Mouse (Mus musculus): ENCODE measurements at regions not wholly inside any gene's neighbourhood (a gene's known extent, or its start where the extent isn't known, plus 50 kb on each side); places are given as distances from the start of the nearest gene placed in this dataset.

DNA sequence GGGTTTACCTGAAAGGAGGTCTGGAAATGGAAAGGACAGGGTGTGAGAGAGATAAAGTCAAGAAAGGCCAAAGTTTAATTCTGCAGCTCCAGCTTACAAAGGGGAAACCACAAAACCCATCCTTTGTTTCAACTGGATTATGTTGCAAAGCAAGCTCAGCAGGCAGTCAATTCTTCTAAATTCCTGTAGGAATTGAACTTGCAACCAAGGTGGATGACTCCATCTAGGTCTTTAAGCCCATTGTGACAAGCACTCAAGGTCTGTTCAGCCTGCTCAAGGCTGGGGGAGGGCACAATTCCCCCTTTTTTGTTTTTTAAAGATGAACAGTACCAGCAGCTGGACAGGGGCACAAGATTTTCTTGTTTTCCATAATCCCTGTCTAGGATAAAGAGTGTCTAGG lies 200.0 kb upstream of the Ttc29 start:
- TF ChIP-seq GATA1 (IDR thresholded peaks at IDR 0.05; ENCODE audit: low read depth, low read length) (no peak), UBTF (IDR thresholded peaks at IDR 0.05; ENCODE audit: borderline replicate concordance, insufficient read depth, low read depth, low read length) (no peak), ZC3H11A (IDR thresholded peaks at IDR 0.05; ENCODE audit: low read depth, low read length) (no peak), EP300 (IDR thresholded peaks at IDR 0.05; ENCODE audit: low read depth in 1 of 2, low read length in 2 of 2) (no peak), TAL1 (IDR thresholded peaks at IDR 0.05; ENCODE audit: low read length) (no peak), TBP (IDR thresholded peaks at IDR 0.05; ENCODE audit: low read depth, low read length) (no peak), ZKSCAN1 (IDR thresholded peaks at IDR 0.05; ENCODE audit: low read depth, low read length) (no peak), CHD2 (IDR thresholded peaks at IDR 0.05; ENCODE audit: low read length) (no peak), MAX (IDR thresholded peaks at IDR 0.05; ENCODE audit: low read length) (no peak), MYB (IDR thresholded peaks at IDR 0.05; ENCODE audit: low read depth, low read length) (no peak), SIN3A (IDR thresholded peaks at IDR 0.05; ENCODE audit: low read length) (no peak), POLR2AphosphoS2 (IDR thresholded peaks at IDR 0.05; ENCODE audit: low read length) (no peak), MXI1 (IDR thresholded peaks at IDR 0.05; ENCODE audit: low read depth, low read length) (no peak), TCF12 (IDR thresholded peaks at IDR 0.05; ENCODE audit: low read depth, low read length) (no peak), RAD21 (IDR thresholded peaks at IDR 0.05; ENCODE audit: low read depth, low read length) (no peak), NELFE (IDR thresholded peaks at IDR 0.05; ENCODE audit: low read depth, low read length) (no peak), USF2 (IDR thresholded peaks at IDR 0.05; ENCODE audit: borderline replicate concordance in 1 of 2, insufficient read depth in 1 of 2, low read depth in 1 of 2, low read length in 2 of 2) (no peak)
- no peak overlapping the region for H3K27ac ChIP-seq (ENCODE audit: control insufficient read depth, low read depth, low read length)
- DNase-seq (ENCODE audit: low read depth, low spot score): no peak

DNA sequence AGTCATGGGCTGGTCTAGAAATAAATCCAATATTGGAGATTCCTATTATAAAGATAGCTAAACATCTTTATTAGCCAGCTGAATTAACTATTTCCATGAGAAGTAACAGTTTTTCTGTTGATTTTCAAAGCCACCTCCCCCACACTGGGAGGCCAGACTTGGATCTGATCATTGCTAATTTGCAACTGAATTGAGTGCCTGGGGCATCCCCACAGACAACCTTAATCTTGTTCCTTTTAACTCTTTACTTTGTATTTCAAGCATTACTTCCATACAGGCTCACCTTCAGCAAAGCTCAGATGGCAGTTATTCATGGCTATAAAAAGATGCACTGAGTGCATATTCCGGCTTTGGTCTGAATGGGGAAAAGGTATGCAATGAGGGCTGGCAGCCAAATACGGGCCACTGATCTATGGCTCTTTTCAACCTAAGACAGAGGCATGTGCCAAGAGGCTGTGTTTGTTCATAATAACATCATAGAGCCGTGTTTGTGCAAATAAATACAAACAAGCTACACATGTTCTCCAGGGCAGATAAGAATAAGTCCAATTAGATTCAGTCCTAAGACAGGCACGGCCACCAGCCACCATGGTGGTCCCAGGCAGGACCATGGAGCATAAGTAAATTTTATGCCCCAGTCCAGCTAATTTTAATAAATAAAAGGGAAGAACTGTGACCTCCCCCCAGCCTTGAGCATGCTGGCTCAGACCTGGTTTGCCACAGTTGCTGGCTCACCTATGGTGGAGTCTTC lies 194.5 kb upstream of the Ttc29 start:
- H3K4me3 ChIP-seq (ENCODE audit: control insufficient read depth in 1 of 2, insufficient read depth in 1 of 2, low read depth in 2 of 2, low read length in 2 of 2): no peak overlapping the region

More for the DNA sequence above, 200.0 kb upstream of the Ttc29 start:
- Histone ChIP-seq H3K79me2 (ENCODE audit: control insufficient read depth, insufficient read depth, low read length, poor library complexity) (no peaks in the 10 kb centered on the region), H3K9ac (ENCODE audit: control insufficient read depth, low read depth, low read length, poor library complexity, severe bottlenecking) (no peak overlapping the region), H3K4me3 (ENCODE audit: control insufficient read depth in 1 of 2, insufficient read depth in 1 of 2, low read depth in 2 of 2, low read length in 2 of 2) (no peak overlapping the region), H3K9me3 (replicated peaks; ENCODE audit: insufficient read depth, low read length) (no peaks in the 10 kb centered on the region), H3K27me3 (ENCODE audit: control insufficient read depth in 1 of 2, insufficient read depth in 2 of 2, low read length in 2 of 2) (no peaks in the 10 kb centered on the region), H3K4me1 (ENCODE audit: control insufficient read depth in 1 of 2, insufficient read depth in 2 of 2, low read length in 2 of 2) (no peaks in the 10 kb centered on the region), H3K36me3 (ENCODE audit: control insufficient read depth in 1 of 2, insufficient read depth in 2 of 2, low read length in 2 of 2) (no peaks in the 10 kb centered on the region)

More for the DNA sequence above, 194.5 kb upstream of the Ttc29 start:
- TF ChIP-seq NELFE (IDR thresholded peaks at IDR 0.05; ENCODE audit: low read depth, low read length): no peak
- TF ChIP-seq KAT2A (conservative IDR thresholded peaks at IDR 0.05; ENCODE audit: low read depth, low read length): no peak
- no peak for TF ChIP-seq ZKSCAN1 (IDR thresholded peaks at IDR 0.05; ENCODE audit: low read depth, low read length)
- no peak for TF ChIP-seq SIN3A (IDR thresholded peaks at IDR 0.05; ENCODE audit: low read length)
- no peak for TF ChIP-seq ZNF384 (IDR thresholded peaks at IDR 0.05; ENCODE audit: low read depth, low read length)
- TF ChIP-seq POLR2A (IDR thresholded peaks at IDR 0.05; ENCODE audit: control insufficient read depth in 1 of 2, insufficient read depth in 1 of 2, low read depth in 1 of 2, low read length in 2 of 2, poor library complexity in 1 of 2): no peak
- no peak for TF ChIP-seq TBP (IDR thresholded peaks at IDR 0.05; ENCODE audit: low read depth, low read length)
- TF ChIP-seq MYC (IDR thresholded peaks at IDR 0.05; ENCODE audit: low read depth, low read length): no peak
- TF ChIP-seq POLR2AphosphoS5 (IDR thresholded peaks at IDR 0.05; ENCODE audit: borderline replicate concordance, low read depth, low read length): no peak
- TF ChIP-seq BHLHE40 (IDR thresholded peaks at IDR 0.05; ENCODE audit: borderline replicate concordance, low read depth, low read length): no peak
- H3K27me3 ChIP-seq (ENCODE audit: control insufficient read depth in 1 of 2, insufficient read depth in 2 of 2, low read length in 2 of 2): no peaks in the 10 kb centered on the region
- DNase-seq (ENCODE audit: low read depth, low spot score): no peak
- H3K9me3 ChIP-seq (replicated peaks; ENCODE audit: insufficient read depth, low read length): no peaks in the 10 kb centered on the region
- no peak overlapping the region for H3K9ac ChIP-seq (ENCODE audit: control insufficient read depth, low read depth, low read length, poor library complexity, severe bottlenecking)
- no peaks in the 10 kb centered on the region for H3K4me1 ChIP-seq (ENCODE audit: control insufficient read depth in 1 of 2, insufficient read depth in 2 of 2, low read length in 2 of 2)
- no peak overlapping the region for H3K27ac ChIP-seq (ENCODE audit: control insufficient read depth, low read depth, low read length)
- no peaks in the 10 kb centered on the region for H3K79me2 ChIP-seq (ENCODE audit: control insufficient read depth, insufficient read depth, low read length, poor library complexity)
- no peaks in the 10 kb centered on the region for H3K36me3 ChIP-seq (ENCODE audit: control insufficient read depth in 1 of 2, insufficient read depth in 2 of 2, low read length in 2 of 2)
